Mouse (Mus musculus) CD4-positive, CD25-positive, alpha-beta regulatory T cell, adult 2 months (primary cell): Measurements from ENCODE around the gene Tmem120b.

Experiments used
- DNase-seq: peaks from one replicate; pipeline ENCODE4 v3.0.0-alpha.2; 2012; ENCODE audit warnings: low read depth, low spot score

Tmem120b gene

GRCm38 (mm10) chr5:123159446-123159845, 91.2 kb downstream of the Tmem120b start:
- no peak for DNase-seq

GRCm38 (mm10) chr5:123159866-123160265, 91.7 kb downstream of the Tmem120b start:
- no peak for DNase-seq

- DNase-seq = no peak
These were observed 92.1 kb downstream of the Tmem120b start for GRCm38 (mm10) chr5:123160341-123160740.

GRCm38 (mm10) chr5:123162942-123163341, 94.7 kb downstream of the Tmem120b start:
- DNase-seq = no peak

- no peak for DNase-seq
These were observed 98.2 kb downstream of the Tmem120b start for GRCm38 (mm10) chr5:123166437-123166836.
